ENCODE assay signal across 15 mouse cellular contexts in the genomic region with DNA sequence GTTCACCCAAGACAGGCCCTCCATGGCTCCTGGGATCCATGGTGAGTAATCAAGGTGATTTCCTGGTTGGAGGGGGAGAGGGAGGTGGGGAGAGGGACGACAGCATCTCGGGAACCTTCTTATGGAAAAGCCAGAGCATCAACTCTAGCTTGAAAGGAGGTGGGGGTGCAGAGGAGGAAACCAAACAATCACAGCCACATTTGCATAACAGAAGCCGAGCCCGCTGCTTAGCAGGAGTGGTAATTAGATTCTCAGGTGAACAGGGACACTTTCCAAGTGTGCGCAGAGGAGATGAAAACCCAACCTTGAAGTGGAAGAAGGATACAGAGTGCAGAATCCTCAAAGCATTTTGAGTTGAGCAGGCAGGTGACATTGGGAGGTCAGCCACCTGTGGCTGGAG. TPM values are rescaled to one million over a fixed set of nuclear protein-coding genes. Genes with fewer than 3 reads are reported as not detected.
"Had no signal": no experiment of that assay in that cellular context is flagged by ENCODE, and none has a peak within 500 bp of the region (broad histone marks: within the 10 kb centered on the region; RNA-seq: fewer than 3 reads in every experiment).

No protein-coding gene starts in this region.

- ATAC-seq: midbrain, embryonic 13.5 days had no signal

- H3K4me1 ChIP-seq: liver, embryonic 13.5 days had no signal

- H3K4me2 ChIP-seq: liver, embryonic 13.5 days; midbrain, embryonic 13.5 days had no signal

- H3K4me3 ChIP-seq: layer of hippocampus, adult 2 months; left cerebral cortex, adult 2 months; liver, embryonic 13.5 days; midbrain, embryonic 13.5 days had no signal

- H3K27me3 ChIP-seq: liver, embryonic 13.5 days; midbrain, embryonic 13.5 days had no signal

- H3K9ac ChIP-seq: liver, embryonic 13.5 days; midbrain, embryonic 13.5 days had no signal

- H3K36me3 ChIP-seq: liver, embryonic 13.5 days; midbrain, embryonic 13.5 days had no signal

- H3K27ac ChIP-seq: kidney, postnatal 0 days; layer of hippocampus, adult 2 months; left cerebral cortex, adult 2 months; liver, embryonic 13.5 days; macrophage; midbrain, embryonic 13.5 days had no signal

- DNase-seq: kidney, adult 9 months; kidney, postnatal 25 days; layer of hippocampus, adult 9-11 months; layer of hippocampus, postnatal 36 days; liver, embryonic 13.5 days; lung, adult 2 months; lung, postnatal 14 days; thymus, adult 18-20 months; thymus, postnatal 36 days had no signal

- H3K9me3 ChIP-seq: liver, embryonic 13.5 days had no signal

RNA-seq across cellular contexts. Expression of a gene that starts 29.3 kb away (rescaled TPM):
- total RNA-seq: liver, adult 2 months had no signal
- polyA plus RNA-seq: liver, adult 2 months; macrophage had no signal
